ENCODE assay signal across 14 mouse cellular contexts in the genomic region with DNA sequence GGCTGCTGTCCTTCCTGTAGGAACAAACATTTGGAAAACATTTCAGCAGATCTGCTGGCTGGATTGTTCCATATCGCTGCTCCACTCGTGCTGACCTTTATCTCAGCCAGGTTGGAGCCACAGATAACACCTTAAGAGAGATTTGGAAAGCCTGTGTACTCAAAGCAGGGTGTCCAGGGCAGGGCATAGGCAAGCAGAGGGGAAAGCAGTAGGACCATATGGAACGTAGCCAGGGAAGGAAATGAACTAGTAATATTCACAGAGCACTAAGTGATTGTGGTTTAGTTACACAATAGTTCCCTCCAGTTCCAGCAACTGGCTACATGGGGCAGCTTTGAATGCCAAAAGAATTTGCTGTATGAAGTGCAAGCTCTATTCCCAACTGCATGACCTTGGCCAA. TPM values are rescaled to one million over a fixed set of nuclear protein-coding genes. Genes with fewer than 3 reads are reported as not detected.
A peak's percentile ranks its signal among the peaks of the same experiment; 100 is the strongest.
DNase-seq lines count a peak whose midpoint lies in the region; ATAC-seq and TF ChIP-seq lines count a peak whose summit lies in the region.
"Had no signal": no experiment of that assay in that cellular context is flagged by ENCODE, and none has a peak within 500 bp of the region (broad histone marks: within the 10 kb centered on the region; RNA-seq: fewer than 3 reads in every experiment).

No protein-coding gene starts in this region.

- H3K27me3 ChIP-seq in liver, embryonic 12.5 days (replicated peaks), result no peaks in the 10 kb centered on the region
- H3K27me3 ChIP-seq in cerebellum, adult 2 months (ENCODE audit: control insufficient read depth, insufficient read depth, low read length), result no peaks in the 10 kb centered on the region
- H3K27me3 ChIP-seq in liver, embryonic 16.5 days (ENCODE audit: control insufficient read depth, insufficient read depth, low read depth, low read length), result no peaks in the 10 kb centered on the region
- H3K27me3 ChIP-seq in hindbrain, embryonic 16.5 days (replicated peaks; ENCODE audit: control insufficient read depth, insufficient read depth, low read length), result no peaks in the 10 kb centered on the region
- no peaks in the 10 kb centered on the region for H3K27me3 ChIP-seq in forebrain, embryonic 11.5 days (ENCODE audit: control insufficient read depth, insufficient read depth, low read length)
- H3K27me3 ChIP-seq: embryonic facial prominence, embryonic 13.5 days; hindbrain, embryonic 13.5 days; limb, embryonic 13.5 days; midbrain, embryonic 15.5 days; stomach, embryonic 15.5 days had no signal

- TF ChIP-seq CTCF in cerebellum, adult 2 months (IDR thresholded peaks at IDR 0.05; ENCODE audit: borderline replicate concordance, insufficient read depth, low read depth, low read length), result no peak

- WGBS in liver, embryonic 12.5 days (ENCODE audit: insufficient replicate concordance), result 18% methylated on average over 3 of the region's 3 CpGs
- 7% methylated on average over 3 of the region's 3 CpGs for WGBS in cerebellum, adult 2 months
- 11% methylated on average over 3 of the region's 3 CpGs for WGBS in liver, embryonic 16.5 days (ENCODE audit: insufficient replicate concordance)
- 77% methylated on average over 3 of the region's 3 CpGs for WGBS in hindbrain, embryonic 16.5 days
- WGBS in forebrain, embryonic 11.5 days, result 82% methylated on average over 3 of the region's 3 CpGs

- ATAC-seq in liver, embryonic 12.5 days, result peak; percentile 59
- ATAC-seq in liver, embryonic 16.5 days (ENCODE audit: low read depth), result peak; percentile 39
- ATAC-seq in hindbrain, embryonic 16.5 days, result no peak
- ATAC-seq in forebrain, embryonic 11.5 days (replicated peaks; ENCODE audit: low FRiP score), result no peak
- ATAC-seq: midbrain, embryonic 15.5 days had no signal

- no peak overlapping the region for H3K4me2 ChIP-seq in liver, embryonic 12.5 days
- no peak overlapping the region for H3K4me2 ChIP-seq in liver, embryonic 16.5 days (ENCODE audit: low read depth, low read length)
- H3K4me2 ChIP-seq in hindbrain, embryonic 16.5 days (ENCODE audit: low read length), result no peak overlapping the region
- H3K4me2 ChIP-seq in forebrain, embryonic 11.5 days (ENCODE audit: low read depth, low read length, severe bottlenecking), result no peak overlapping the region
- H3K4me2 ChIP-seq: embryonic facial prominence, embryonic 13.5 days; heart, embryonic 11.5 days; hindbrain, embryonic 13.5 days; limb, embryonic 13.5 days; midbrain, embryonic 15.5 days; stomach, embryonic 15.5 days had no signal

- TF ChIP-seq POLR2A in cerebellum, adult 2 months (IDR thresholded peaks at IDR 0.05; ENCODE audit: borderline replicate concordance, insufficient read depth, low read length), result no peak; the same call in 1 of the 2 replicates

- H3K9me3 ChIP-seq in liver, embryonic 12.5 days (replicated peaks), result no peaks in the 10 kb centered on the region
- H3K9me3 ChIP-seq in liver, embryonic 16.5 days (replicated peaks; ENCODE audit: control insufficient read depth, low read length), result no peaks in the 10 kb centered on the region
- no peaks in the 10 kb centered on the region for H3K9me3 ChIP-seq in hindbrain, embryonic 16.5 days (ENCODE audit: control insufficient read depth, low read length)
- no peaks in the 10 kb centered on the region for H3K9me3 ChIP-seq in forebrain, embryonic 11.5 days (ENCODE audit: control insufficient read depth, low read length)
- H3K9me3 ChIP-seq: embryonic facial prominence, embryonic 13.5 days; hindbrain, embryonic 13.5 days; limb, embryonic 13.5 days; midbrain, embryonic 15.5 days; stomach, embryonic 15.5 days had no signal

- H3K9ac ChIP-seq in liver, embryonic 12.5 days, result no peak overlapping the region
- H3K9ac ChIP-seq in liver, embryonic 16.5 days (ENCODE audit: low read depth, low read length), result no peak overlapping the region
- no peak overlapping the region for H3K9ac ChIP-seq in hindbrain, embryonic 16.5 days (ENCODE audit: low read depth, low read length)
- H3K9ac ChIP-seq in forebrain, embryonic 11.5 days (ENCODE audit: low read length), result no peak overlapping the region
- H3K9ac ChIP-seq: embryonic facial prominence, embryonic 13.5 days; hindbrain, embryonic 13.5 days; limb, embryonic 13.5 days; midbrain, embryonic 15.5 days; stomach, embryonic 15.5 days had no signal

- H3K4me1 ChIP-seq in liver, embryonic 12.5 days, result peaks cover 18% of the 10 kb centered on the region
- peaks cover 9% of the 10 kb centered on the region; the same call in 1 of the 2 replicates for H3K4me1 ChIP-seq in cerebellum, adult 2 months (ENCODE audit: control insufficient read depth, insufficient read depth, low read length)
- H3K4me1 ChIP-seq in liver, embryonic 16.5 days (ENCODE audit: control insufficient read depth, low read depth, low read length), result no peaks in the 10 kb centered on the region
- H3K4me1 ChIP-seq in hindbrain, embryonic 16.5 days (ENCODE audit: control insufficient read depth, insufficient read depth, low read depth, low read length), result no peaks in the 10 kb centered on the region
- no peaks in the 10 kb centered on the region for H3K4me1 ChIP-seq in forebrain, embryonic 11.5 days (replicated peaks; ENCODE audit: control insufficient read depth, insufficient read depth, low read length)
- H3K4me1 ChIP-seq: embryonic facial prominence, embryonic 13.5 days; hindbrain, embryonic 13.5 days; limb, embryonic 13.5 days; midbrain, embryonic 15.5 days; stomach, embryonic 15.5 days had no signal

- no peak overlapping the region for H3K4me3 ChIP-seq in liver, embryonic 12.5 days
- no peak overlapping the region for H3K4me3 ChIP-seq in cerebellum, adult 2 months (replicated peaks; ENCODE audit: insufficient read depth, low read depth, low read length)
- H3K4me3 ChIP-seq in liver, embryonic 16.5 days (ENCODE audit: low read depth, low read length), result no peak overlapping the region
- no peak overlapping the region for H3K4me3 ChIP-seq in hindbrain, embryonic 16.5 days (ENCODE audit: low read length)
- no peak overlapping the region for H3K4me3 ChIP-seq in forebrain, embryonic 11.5 days (ENCODE audit: low read depth, low read length)
- H3K4me3 ChIP-seq: embryonic facial prominence, embryonic 13.5 days; hindbrain, embryonic 13.5 days; limb, embryonic 13.5 days; midbrain, embryonic 15.5 days; stomach, embryonic 15.5 days had no signal

- no peak overlapping the region for H3K27ac ChIP-seq in liver, embryonic 12.5 days
- peak overlapping the region; percentile 69 for H3K27ac ChIP-seq in cerebellum, adult 2 months (ENCODE audit: insufficient read depth, low read length)
- no peak overlapping the region for H3K27ac ChIP-seq in liver, embryonic 16.5 days (ENCODE audit: low read length)
- no peak overlapping the region for H3K27ac ChIP-seq in hindbrain, embryonic 16.5 days (ENCODE audit: low read depth, low read length)
- H3K27ac ChIP-seq in forebrain, embryonic 11.5 days (ENCODE audit: low read depth, low read length), result no peak overlapping the region
- H3K27ac ChIP-seq: embryonic facial prominence, embryonic 13.5 days; hindbrain, embryonic 13.5 days; limb, embryonic 13.5 days; midbrain, embryonic 15.5 days; stomach, embryonic 15.5 days had no signal

- peaks cover 4% of the 10 kb centered on the region; the same call in 1 of the 2 replicates for H3K36me3 ChIP-seq in liver, embryonic 12.5 days
- no peaks in the 10 kb centered on the region for H3K36me3 ChIP-seq in liver, embryonic 16.5 days (ENCODE audit: control insufficient read depth, insufficient read depth)
- H3K36me3 ChIP-seq in hindbrain, embryonic 16.5 days (ENCODE audit: control insufficient read depth, insufficient read depth, low read length), result no peaks in the 10 kb centered on the region
- H3K36me3 ChIP-seq in forebrain, embryonic 11.5 days (ENCODE audit: control insufficient read depth, insufficient read depth, low read length), result no peaks in the 10 kb centered on the region
- H3K36me3 ChIP-seq: embryonic facial prominence, embryonic 13.5 days; hindbrain, embryonic 13.5 days; limb, embryonic 13.5 days; midbrain, embryonic 15.5 days; stomach, embryonic 15.5 days had no signal

- DNase-seq in liver, result no peak
- DNase-seq in cerebellum, adult 2 months, result peak; percentile 62 to 81
- DNase-seq in yolk sac, embryonic 10.5 days (ENCODE audit: low spot score), result peak; percentile 59
- no peak for DNase-seq in testis, postnatal 10 days (ENCODE audit: low spot score)
- DNase-seq in forebrain, embryonic 11.5 days (ENCODE audit: low spot score), result no peak

RNA-seq across cellular contexts. Expression of a gene that starts 19.3 kb away (rescaled TPM):
- polyA plus RNA-seq in liver, embryonic 12.5 days (2016; fragmentation: Nextera tagmentation; extraction: Ambion mirVana), result 35.5 and 38.7 TPM in 2 replicates
- 102 and 112 TPM in 2 replicates for polyA plus RNA-seq in cerebellum, adult 2 months (2012; rRNA removed)
- 12.2 and 13.0 TPM in 2 replicates for polyA plus RNA-seq in liver, embryonic 16.5 days (2015; fragmentation: Nextera tagmentation; extraction: Ambion mirVana)
- polyA plus RNA-seq in hindbrain, embryonic 16.5 days (2015; fragmentation: Nextera tagmentation; extraction: Ambion mirVana), result 57.0 and 57.4 TPM in 2 replicates
- polyA plus RNA-seq in forebrain, embryonic 11.5 days (2014; fragmentation: Nextera tagmentation; extraction: Ambion mirVana), result 30.3 and 37.6 TPM in 2 replicates

RNA-seq across cellular contexts. Expression of a gene that starts 37.5 kb away (rescaled TPM):
- polyA plus RNA-seq in liver, embryonic 12.5 days (2016; fragmentation: Nextera tagmentation; extraction: Ambion mirVana), result 2.0 and 2.4 TPM in 2 replicates
- 17.7 and 18.2 TPM in 2 replicates for polyA plus RNA-seq in cerebellum, adult 2 months (2012; rRNA removed)
- 1.3 and 1.5 TPM in 2 replicates for polyA plus RNA-seq in liver, embryonic 16.5 days (2015; fragmentation: Nextera tagmentation; extraction: Ambion mirVana)
- 6.7 and 8.3 TPM in 2 replicates for polyA plus RNA-seq in hindbrain, embryonic 16.5 days (2015; fragmentation: Nextera tagmentation; extraction: Ambion mirVana)
- polyA plus RNA-seq in forebrain, embryonic 11.5 days (2014; fragmentation: Nextera tagmentation; extraction: Ambion mirVana), result 5.0 and 5.4 TPM in 2 replicates

Comparison
In these comparisons a context has a peak if more than half of its experiments do, and no peak if none do; other contexts are left out.
1. ATAC-seq: peak in liver, embryonic 12.5 days (single experiment) and liver, embryonic 16.5 days (single experiment); none in hindbrain, embryonic 16.5 days (single experiment) and forebrain, embryonic 11.5 days (single experiment).
2. DNase-seq: peak in cerebellum, adult 2 months (2 of 2) and yolk sac, embryonic 10.5 days (single experiment); none in liver (single experiment), testis, postnatal 10 days (single experiment) and forebrain, embryonic 11.5 days (single experiment).